Mouse (Mus musculus) retina, postnatal 7 days (tissue): Measurements from ENCODE around the gene Thoc7.
"Not testable (repeated sequence)": the region's sequence is repeated elsewhere in the genome, so short reads cannot be mapped to it uniquely, and the experiment has no call there.

ENCODE experiments used
- DNase-seq: peaks from one replicate; pipeline ENCODE4 v3.0.0-alpha.2; 2012; ENCODE audit warnings: low read depth, low spot score

The Thoc7 gene

DNA sequence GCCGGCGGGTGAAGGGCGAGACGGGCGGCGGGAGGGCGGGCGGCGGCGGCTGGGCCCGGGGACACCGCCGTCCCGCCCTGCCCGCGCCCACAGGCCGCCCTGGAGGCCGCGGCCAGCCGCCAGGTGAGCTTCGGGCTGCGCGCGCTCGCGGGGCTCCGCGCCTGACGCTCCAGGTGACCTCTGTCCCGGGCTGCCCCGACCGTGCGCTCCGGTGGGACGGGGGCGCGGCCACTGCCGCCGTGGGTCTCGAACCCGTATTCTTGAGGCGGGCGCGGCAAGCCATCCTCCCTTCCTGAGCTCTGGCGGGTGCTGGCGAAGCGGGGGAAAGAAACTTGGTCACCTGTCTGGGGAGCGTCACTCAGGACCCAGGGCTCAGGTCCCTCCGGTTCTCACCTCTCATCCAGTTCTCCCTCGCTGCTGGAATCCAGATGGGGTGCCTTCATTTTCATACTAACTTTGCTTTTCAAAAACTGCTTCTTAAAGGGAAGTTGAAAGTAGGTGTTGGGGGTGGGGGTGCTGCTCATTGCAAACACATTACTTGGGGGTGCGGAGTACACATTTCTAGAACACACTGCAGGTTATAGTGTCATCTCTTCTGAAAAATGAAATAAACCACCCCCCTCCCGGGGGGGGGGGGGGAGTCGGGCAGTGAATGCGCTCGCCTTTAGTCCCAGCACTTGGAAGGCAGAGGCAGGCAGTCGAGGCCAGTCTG is at the start of gene Thoc7, which contains the start of gene Atxn7:
Gene Thoc7, minus strand, starts transcription at position 452 of the 712 bp plus-strand sequence.
Gene Atxn7, plus strand, starts transcription at position 40 of the 712 bp plus-strand sequence.
- DNase-seq: no peak

DNA sequence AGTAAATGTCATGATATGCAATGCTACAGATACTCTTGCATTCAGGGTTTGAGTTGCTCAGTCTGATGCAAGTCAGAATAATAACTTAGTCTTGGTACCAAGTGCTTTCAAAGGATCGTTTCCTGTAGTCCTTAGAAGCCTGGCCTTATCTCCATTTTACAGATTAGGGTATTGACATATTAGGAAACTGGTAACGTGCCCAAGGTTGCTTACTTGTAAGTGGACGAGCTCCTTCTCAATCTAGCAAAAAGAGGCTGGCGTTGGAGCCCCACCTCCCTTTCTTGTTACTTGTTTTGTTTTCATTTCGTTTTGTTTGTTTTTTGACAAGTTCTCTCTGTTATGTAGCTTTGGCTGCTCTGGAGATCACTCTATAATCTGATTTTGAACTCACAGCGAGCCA is 48.1 kb upstream of the Thoc7 start:
- no peak for DNase-seq

DNA sequence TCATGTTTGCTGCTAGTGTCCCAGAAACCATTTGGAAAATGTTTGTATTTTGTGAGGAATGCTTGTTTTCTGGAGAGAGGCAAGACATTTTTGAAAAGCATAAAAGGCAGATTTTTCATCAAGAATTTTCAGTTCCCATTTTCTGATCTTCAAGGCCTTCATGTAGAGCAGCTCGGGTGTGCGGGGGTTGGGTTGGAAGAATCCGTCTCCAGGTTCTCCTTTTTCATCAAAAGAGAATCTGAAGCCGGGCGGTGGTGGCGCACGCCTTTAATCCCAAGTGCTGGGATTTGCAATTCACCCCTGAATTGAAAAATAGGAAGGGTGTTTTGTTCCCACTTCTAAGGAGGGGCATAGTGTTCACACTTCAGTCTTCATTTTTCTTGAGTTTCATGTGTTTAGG is 41.1 kb upstream of the Thoc7 start:
- DNase-seq: no peak

DNA sequence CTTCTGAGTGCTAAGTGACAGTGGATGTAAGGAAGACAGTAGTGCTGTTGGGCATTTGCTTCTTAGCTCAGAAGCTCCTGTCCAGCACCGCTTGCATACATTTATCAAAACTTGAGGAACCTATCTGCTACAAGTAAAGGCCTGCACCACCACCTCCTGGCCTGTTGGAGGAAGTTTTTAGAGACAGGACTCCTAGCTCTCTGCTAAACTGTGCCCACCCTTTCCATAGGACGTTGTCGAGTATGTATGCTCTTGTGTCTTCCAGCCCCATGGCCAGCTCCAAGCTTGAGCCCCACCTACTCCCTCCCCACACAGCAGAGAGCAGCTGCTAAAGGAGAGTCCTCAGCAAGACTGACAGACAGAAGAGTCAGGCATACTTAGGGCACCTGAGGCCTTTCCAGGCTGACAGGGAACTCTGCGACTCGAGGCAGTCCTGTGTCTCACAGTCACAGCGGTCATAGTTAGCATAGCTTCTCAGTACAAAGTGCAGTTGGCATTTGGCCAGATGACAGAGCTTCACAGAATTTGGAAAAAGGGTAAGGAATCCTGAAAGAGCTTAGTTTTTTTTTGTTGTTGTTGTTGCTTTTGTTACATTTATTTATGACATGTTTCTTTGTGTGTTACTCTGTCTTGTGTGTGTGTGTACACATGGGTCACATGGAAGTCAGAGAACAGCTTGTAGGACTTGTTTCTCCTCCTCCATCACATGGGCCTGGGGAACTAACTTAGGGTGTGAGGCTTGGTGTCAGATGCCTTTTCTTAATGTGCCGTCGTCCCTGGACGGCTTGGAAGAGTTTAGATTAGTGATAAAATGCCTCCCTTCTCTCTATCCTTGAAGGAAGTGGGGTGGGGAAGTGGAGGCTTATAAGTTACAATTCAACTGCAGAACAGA is 33.8 kb upstream of the Thoc7 start:
- no peak for DNase-seq

DNA sequence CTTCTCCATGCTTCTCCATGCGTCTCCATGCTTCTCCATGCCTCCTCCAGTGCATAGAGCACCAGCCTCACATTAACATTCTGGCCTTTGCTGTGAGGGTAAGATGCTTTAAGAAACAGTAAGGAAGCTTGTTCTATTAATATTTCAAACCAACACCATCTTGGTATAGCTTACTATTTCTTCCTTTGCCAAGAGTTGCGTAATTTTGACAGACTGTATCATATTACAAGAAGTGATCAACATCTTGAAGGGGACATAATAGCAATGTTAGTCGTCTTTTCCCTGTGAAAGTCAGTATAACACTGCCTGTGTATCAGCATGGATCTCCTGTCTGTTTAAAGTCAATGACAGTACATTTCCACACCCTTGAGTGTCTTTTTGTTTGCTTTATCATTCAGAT is 29.1 kb upstream of the Thoc7 start:
- no peak for DNase-seq

DNA sequence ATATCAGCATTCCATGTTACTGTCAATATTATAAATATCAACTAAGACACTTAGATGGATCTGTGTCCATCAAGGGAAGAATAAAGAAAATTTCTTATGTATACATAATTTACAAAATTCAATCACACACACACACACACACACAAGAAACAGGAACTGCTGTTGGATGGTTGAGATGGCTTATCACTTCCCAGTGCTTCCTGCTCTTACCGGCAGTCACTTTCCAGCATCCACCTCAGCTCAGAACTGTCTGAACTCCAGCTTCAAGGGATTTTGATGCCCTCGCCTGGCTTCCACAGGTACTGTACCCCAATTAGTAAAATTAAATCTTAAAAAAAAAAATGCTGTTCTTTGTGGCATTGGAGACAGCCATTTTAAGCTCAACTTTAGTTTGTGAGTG is 26.7 kb upstream of the Thoc7 start:
- DNase-seq: no peak

DNA sequence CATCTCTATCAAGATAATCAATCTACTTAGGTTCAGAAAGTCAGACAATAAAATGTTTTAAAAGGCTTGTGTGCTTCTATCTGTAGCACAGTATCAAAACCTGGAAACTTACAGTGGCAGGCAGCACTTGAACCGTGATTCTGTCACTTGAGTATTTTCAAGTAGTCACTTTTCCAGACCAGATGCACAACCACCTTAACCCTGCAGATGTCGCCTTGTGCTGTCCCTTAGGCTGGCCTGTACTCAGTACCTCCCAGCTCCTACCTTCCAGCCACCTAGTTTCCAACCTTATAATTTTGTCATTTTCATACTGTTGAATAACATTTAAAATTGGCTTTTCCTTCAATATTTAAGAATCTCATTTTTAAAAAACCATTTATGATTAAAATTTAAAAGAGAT is 20.5 kb upstream of the Thoc7 start:
- no peak for DNase-seq

DNA sequence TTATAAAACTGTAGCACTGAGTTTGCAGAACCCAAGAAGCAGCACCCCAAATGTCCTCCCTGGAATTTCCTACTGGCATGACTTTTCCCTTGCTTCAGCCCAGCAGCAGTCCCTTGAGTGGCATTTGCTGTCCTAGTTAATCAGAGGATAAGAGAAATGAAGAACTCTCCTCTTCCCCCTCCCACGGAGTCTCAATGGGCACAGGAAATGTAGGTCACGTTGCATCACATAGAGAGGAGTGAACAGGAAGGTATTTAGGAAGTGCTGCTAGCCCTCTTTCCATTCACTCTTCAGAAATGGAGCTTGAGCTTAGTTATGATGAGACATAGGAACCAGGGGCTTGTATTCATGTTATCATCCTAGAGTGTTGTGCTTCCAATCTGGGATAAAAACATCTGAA is 19.6 kb upstream of the Thoc7 start:
- DNase-seq: no peak

DNA sequence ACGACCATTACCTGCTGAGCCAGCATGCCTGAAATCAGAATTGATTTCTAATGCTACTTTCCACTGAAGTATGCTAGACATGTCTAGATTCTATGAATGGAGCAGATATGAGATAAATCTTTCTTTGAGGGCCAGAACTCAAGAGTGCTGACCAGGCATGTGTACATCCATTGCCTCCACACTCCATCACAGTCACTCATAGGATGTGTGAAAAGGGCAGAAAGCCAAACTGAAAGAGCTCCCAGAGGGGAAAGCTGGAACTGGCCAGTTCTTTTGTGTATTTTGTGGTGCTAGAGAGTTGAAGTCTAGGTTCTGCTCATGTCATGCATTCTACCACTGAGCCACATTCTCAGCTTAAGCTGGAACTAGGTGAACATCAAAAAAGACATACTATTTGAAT is 15.8 kb upstream of the Thoc7 start:
- DNase-seq: no peak

DNA sequence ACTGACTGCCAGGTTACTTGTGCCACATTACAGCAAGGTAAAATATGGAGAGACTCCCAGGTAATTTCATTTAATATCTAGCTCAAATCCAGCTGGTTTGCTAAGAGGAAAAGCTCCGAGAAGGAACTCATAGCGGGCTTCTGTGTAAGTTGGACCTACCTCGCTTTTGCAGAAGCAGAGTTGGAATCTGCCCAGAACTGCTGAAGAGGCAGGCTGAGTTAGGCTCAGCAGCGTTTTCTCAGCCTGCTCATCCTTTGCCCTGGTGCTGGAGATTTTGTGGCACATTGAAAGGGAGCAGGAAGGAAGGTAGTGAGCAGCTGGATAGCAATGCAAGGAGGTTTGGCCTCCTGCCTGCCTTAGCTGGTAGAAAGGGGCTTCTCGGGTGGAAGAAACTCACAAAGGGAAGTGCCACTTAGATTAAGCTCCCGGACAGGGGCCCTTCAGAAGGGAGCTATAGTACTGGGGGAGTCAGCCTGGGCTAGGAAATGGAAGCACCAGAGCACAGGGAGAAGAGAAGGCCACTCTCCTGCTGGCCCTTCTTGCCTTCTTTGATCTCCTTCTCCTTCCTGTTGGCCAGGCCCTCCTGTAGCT is 10.1 kb upstream of the Thoc7 start:
- DNase-seq: no peak

DNA sequence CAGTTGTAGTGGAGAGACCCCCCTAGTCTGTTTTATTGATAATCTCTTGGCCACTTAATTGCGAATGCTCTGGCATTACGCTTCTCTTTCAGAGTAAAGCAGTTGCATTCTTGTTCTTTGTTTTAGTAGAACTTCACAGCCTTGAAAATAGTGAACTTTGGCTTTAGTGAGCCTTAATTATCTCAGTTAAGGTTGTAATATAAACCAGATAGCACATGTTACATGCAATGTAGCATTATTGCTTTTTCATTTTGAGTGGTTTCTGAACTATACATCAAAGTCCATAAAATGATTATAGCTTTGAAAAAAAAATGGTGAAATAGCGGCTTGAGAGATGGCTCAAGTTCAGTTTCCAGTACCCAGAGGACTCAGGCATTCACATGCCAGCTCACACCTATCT is 8.9 kb upstream of the Thoc7 start:
- no peak for DNase-seq

DNA sequence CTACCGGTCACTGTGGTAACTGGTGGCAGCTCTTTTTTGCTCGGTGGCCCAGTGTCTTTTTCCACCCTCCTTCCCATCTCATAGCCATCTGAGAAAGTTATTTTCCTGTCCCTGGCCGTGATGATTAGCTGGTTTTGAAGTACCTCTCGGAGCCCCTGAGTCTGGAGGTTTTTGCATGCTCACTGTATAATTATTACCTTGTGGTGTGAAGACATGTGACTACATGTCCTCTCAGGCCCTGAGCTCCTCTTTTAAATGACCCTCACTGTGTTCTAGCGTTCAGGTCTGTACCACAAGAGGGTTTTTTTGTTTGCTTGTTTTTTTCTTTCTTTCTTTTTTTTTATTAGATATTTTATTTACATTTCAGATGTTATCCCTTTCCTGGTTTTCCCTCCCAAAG is 6.8 kb upstream of the Thoc7 start:
- no peak for DNase-seq

DNA sequence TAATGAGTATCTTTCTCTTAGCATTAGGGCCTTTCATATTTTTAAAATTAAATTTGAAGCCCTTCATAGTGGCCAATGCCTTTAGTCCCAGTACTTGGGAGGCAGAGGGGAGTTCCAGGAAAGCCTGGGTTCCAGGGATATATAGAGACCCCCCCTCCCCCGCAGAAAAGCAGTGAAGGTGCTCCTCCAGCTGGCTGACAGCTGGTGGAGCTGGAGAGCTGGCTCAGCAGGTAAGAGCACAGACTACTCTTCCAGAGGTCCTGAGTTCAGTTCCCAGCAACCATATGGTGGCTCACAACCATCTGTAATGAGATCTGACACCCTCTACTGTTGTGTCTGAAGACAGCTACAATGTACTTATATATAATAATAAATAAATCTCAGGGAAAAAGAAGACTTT is 6.0 kb upstream of the Thoc7 start:
- DNase-seq: no peak

DNA sequence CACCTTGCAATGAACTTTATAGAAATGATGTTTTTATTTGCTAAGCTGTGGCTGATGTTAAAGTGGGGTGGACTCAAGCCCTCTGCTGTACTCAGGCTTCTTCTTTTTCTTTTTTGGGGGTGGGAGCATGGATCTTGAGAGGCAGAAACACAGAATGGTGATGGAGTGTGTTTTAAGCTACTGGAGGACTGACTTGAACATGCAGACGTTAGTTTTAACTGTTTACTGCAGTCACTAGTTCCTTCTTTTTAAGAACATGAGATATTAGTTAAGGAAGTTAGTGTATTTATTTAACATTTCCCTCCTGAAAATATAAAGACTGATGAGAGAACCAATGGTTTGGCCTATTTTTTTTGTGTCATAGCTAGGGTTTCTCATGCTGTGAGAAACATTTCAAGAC is 1.9 kb upstream of the Thoc7 start:
- no peak for DNase-seq

DNA sequence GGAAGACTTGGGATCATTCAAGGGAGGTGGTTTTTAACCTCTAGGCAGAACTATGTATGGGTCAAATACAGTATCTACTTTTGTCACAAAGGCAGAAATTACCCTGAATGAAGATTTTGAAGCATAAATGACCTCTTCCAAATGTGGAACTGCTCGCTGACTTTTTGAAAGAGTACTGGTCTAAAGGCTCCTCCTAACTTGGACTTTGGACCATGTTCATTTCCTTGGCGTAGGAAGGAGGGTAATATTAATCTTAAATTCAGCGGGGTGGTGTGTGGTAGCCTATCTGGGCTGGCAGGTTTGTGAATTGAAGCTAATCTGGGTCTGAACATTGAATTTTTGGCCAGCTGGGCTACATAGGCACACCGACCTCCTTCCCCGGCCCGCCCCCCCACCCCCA is 824 bp upstream of the Thoc7 start:
- no peak for DNase-seq

DNA sequence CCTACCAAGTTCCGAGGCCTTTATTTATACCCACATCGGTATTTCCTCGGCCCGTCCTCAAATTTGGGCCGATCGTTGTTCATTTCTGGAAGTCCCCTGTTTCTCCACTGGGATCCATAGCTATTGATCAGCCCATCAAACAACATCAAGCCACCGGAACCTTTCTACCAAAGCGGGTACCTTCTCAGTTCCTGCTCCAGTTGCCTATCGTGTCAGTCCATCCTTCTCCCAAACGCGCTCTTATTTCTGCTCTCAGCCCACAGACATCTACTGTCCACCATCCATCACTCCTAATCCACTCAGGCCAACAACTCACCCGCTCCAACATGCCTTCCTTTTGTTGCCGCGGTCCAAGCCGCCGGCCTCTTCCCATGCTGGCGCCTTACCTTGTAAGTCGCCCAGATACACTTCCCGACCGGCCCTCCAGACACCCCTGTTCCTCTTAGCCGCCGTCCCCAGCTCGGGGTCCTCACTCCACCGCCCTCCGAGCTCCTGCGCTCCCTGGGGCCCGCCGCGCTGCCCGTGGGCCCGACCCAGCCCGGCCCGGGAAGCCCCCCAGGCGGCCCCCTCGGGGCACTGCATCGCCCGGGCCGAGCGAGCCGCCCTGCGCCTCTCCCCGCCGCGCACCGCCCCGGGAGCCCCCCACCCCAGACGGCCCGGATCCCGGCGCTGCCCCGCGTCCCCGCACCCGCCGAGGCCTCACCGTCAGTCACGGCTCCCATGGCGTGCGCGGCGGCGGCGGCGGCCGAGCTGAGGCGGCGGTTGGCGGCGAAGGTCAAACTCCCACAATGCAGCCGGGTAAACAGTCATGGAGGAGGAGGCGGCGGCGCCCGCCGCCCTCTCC is 948 bp downstream of the Thoc7 start:
- DNase-seq: peak; percentile 62

DNA sequence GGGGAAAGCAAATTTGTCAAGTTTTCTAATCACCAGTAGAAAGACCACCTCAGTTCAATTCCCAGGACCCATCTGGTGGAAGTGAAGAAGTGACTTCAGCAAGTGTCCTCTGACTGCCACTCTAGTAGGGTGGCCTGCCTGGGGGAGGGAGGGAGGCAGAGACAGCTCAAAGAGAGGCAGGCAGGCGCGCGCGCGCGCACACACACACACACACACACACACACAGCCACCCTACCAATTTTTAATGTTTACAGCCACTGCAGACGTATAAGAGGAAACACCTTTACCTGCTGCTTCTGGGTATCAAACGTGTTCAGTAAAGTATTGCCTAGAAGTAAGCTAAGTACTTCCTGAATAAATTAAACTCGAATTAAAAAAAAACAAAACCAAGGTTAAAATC is 1.6 kb downstream of the Thoc7 start:
- DNase-seq: no peak

DNA sequence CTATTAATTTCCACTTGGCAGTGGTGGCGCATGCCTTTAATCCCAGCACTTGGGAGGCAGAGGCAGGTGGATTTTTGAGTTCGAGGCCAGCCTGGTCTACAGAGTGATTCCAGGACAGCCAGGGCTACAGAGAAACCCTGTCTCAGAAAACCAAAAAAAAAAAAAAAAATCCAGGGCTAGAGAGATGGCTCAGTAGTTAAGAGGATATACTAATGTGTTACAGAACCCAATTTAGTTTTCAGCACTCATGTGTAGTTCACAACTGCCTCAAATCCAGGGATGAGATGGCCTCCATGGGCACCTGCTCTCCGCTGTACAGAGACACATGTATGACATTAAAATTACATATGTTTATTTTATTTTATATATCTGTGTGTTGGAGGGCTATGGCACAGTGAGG is 9.5 kb downstream of the Thoc7 start:
- DNase-seq: not testable (repeated sequence)

DNA sequence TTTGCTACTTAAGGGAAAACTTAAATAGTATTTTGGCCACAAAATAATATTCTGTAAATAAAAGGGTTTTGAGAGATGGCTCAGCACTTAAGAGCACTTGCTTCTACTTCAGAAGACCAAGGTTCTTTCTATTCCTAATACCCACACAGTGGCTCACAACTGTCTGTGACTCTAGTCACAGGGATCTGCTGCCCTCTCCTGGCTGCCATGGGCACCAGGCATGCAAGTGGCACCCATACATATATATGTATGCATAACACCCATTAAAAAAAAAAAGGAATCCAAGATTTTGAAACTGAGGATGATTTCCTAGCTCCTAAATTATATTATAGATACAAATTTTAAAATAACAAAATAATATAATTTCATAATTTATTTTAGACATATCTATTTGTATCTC is 11.3 kb downstream of the Thoc7 start:
- DNase-seq: no peak

DNA sequence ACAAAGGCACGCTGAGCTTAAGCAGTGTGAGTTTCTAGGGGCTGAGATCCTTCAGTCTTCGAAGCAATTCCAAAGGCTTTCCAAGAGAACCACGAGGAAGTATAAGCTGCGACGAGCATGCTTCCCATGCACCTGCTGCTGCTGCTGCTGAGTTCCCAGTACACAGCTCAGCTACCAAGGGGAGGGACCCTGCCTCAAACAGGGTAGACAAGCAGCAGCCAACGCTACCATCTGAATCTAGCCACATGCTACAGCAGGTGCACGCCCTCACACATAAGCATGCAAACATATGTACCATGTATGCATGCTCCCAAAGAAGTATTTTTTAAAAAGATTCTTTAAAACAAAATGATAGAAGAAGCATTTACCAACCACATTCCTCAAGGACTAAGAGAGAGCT is 13.3 kb downstream of the Thoc7 start:
- no peak for DNase-seq

DNA sequence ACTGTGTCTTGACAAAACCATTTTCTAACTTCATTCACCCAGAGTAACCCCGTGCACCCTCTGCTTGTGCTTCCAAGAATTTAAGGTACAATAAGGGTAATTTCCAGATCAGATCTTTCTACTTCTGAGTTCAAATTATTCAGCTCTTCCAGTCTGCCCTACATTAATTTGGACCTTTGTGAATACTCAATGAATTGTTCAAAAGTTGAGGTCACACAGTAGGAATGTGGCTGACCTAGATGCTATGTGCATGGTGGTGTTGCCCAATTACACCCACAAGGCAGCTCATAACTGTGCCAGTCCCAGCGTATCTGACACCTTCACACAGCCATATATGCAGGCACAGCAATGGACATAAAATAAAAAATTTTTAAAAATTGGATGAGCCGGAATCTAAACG is 17.0 kb downstream of the Thoc7 start:
- no peak for DNase-seq

DNA sequence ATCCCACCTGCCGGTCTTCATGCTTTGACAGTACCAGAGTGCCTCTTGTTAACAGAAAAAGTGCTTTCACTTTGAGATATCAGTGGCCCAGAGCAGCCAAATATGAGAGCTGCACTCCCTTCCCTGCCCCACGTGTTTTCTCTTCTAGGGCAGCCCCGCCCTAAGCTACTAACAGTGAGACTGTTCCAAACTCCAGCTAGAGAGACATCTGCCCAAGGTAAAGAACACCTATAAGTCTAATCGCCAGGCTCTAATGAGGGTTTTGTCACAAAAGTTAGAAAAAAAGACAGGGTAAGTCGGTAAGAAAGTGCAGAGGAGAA is 27.6 kb downstream of the Thoc7 start:
- DNase-seq: no peak
